Mouse (Mus musculus) cerebellum, adult 11 months (tissue): ENCODE results near the gene Cfl1.
A peak's percentile ranks its signal among the peaks of the same experiment; 100 is the strongest.
"Not testable (repeated sequence)": the region's sequence is repeated elsewhere in the genome, so short reads cannot be mapped to it uniquely, and the experiment has no call there.

Source experiments
- DNase-seq: peaks from one replicate; pipeline ENCODE4 v3.0.0; 2022

The Cfl1 gene

GRCm38 (mm10) chr19:5466916-5467500, 23.2 kb upstream of the Cfl1 start:
- DNase-seq = no peak

- no peak for DNase-seq
Measured at GRCm38 (mm10) chr19:5468374-5468773, 21.9 kb upstream of the Cfl1 start, which contains the start of gene Ctsw. Ctsw (minus strand) TSS chr19:5468507.

DNA sequence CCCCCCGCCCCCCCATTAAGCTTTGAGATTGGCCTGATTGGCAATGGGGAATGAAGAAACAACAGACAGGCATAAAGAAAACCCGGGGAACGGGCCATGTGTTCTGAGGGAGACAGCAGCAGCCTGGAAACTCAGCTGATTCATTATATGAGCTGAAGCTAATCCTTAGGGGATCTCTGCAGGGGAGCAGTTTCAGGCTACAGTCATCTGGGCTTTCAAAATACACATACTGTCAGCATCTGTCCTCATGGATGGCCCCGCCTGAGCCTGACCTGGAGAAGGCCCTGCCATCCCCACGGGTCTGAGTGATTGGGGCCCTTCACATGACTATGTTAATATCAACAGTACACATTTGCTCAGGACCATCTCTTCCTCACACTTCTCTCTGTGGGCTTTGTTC, 18.4 kb upstream of the Cfl1 start:
- no peak for DNase-seq

GRCm38 (mm10) chr19:5472857-5473256, 17.4 kb upstream of the Cfl1 start:
- no peak for DNase-seq

- DNase-seq = no peak
Measured at GRCm38 (mm10) chr19:5473720-5474119, 16.5 kb upstream of the Cfl1 start, which contains the start of gene Efemp2. Efemp2 (plus strand) TSS chr19:5473954.

GRCm38 (mm10) chr19:5474281-5475068, 15.8 kb upstream of the Cfl1 start:
- DNase-seq = no peak

- DNase-seq = no peak
Measured at GRCm38 (mm10) chr19:5475069-5475714, 15.1 kb upstream of the Cfl1 start.

- DNase-seq = no peak
Measured at GRCm38 (mm10) chr19:5477004-5477667, 13.1 kb upstream of the Cfl1 start.

- DNase-seq = no peak
Measured at GRCm38 (mm10) chr19:5477668-5478300, 12.5 kb upstream of the Cfl1 start.

DNA sequence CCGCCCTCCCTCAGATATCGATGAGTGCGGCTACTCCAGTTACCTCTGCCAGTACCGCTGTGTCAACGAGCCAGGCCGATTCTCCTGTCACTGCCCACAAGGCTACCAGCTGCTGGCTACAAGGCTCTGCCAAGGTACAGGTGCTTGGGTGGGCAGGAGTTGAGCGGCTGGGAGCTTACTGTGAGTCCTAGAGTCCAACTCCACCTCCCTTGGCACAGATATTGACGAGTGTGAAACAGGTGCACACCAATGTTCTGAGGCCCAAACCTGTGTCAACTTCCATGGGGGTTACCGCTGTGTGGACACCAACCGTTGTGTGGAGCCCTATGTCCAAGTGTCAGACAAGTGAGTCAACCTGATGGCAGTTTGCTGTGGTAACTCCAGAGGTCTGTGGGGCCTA, 10.2 kb upstream of the Cfl1 start:
- DNase-seq = no peak

GRCm38 (mm10) chr19:5481398-5481797, 8.9 kb upstream of the Cfl1 start:
- no peak for DNase-seq

DNA sequence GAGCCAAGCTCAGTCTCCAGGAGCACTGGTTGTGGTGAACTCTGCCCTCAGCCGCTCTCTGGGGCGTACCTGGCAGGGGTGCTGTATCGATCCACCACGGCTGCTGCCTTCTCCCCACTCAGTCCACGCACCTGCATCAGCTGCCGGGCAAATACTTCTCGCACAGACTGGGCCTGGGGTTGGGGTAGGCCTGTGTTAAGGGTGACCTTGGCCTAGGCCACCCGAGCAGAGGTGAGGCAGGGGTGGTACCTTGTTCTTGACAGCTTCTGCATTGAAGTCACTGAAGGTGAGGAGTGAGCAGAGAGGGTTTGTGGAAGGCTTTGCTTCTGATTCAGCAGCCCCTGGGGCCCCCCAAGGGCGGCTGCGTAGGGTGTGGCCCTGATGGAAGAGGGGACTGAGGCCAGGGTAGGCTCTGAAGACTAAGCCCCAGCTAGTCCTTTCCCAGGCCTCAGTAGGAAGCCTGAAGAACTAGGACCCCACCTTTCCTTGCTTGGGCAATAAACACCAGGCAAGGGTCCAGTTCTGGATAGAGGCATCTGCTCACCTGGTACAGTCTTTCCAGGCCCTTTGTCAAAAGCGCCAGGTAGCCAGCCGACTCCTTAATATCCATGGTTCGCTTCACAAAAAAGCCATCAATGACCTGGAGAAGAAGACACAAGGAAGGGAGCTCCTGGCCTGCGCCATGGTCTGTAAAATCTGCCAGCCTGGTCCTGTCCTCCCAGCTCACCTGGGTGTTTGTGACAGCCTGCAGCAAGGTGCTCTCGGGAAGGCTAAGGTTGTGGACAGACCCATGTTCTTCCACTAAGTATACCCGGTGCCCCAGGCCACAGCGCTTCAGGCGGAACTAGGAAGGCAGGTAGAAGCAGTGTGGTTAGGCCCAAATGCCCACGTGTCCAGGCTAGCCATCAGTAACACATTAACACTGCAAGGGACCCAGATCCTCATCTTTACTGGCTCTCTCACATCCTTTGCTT, 6.6 kb upstream of the Cfl1 start:
- DNase-seq = no peak

DNA sequence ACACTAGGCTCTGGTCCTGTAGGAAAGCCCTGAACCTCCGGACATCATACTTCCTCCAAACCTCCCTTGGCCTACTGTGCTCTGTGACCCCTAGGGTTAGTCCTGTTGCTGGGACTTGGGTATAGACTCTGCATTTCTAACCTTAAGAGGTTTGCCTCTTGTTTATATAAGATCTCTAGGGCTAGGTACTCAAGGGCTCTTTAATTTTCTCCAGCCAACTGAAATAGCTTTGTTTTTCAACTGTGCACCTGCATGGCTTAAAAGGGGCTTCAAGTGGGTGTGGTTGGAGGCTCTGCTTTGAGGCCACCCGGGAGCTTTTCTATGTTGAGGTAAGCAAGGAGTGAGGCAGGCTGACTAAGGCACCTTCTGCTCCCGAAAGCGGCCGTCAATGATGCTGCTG, 5.8 kb upstream of the Cfl1 start:
- DNase-seq = no peak

- peak; percentile 64 for DNase-seq
Measured at GRCm38 (mm10) chr19:5485371-5485770, 4.9 kb upstream of the Cfl1 start.

- peak; percentile 84 for DNase-seq
Measured at GRCm38 (mm10) chr19:5485821-5486220, 4.4 kb upstream of the Cfl1 start.

- DNase-seq = peak; percentile 74
Measured at GRCm38 (mm10) chr19:5486286-5486685, 4.0 kb upstream of the Cfl1 start.

DNA sequence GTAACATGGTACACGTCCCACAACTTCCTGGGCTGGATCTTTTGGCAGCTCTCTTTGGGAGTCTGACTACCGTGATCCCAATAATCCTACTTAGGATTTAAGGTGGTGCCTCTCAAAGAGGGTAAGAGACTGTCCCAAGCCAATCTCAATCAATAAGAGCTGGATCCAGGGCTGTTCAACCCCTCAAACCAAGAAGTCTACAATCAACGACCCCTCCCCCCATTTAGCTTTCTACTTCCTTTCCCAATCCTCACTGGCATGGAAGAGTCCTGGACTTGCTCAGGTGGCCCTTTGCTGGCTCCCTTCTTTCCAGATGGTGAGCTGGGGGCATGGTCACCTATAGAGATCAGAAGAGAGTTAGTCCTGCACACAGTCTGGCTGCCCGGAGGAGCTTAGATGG, 3.5 kb upstream of the Cfl1 start:
- DNase-seq = no peak

GRCm38 (mm10) chr19:5487768-5488550, 2.3 kb upstream of the Cfl1 start, which contains the start of gene Mus81:
Mus81 (minus strand) TSS chr19:5488402.
- DNase-seq = peak; percentile 96

GRCm38 (mm10) chr19:5488878-5489571, 1.2 kb upstream of the Cfl1 start:
- DNase-seq = peak; percentile 92

DNA sequence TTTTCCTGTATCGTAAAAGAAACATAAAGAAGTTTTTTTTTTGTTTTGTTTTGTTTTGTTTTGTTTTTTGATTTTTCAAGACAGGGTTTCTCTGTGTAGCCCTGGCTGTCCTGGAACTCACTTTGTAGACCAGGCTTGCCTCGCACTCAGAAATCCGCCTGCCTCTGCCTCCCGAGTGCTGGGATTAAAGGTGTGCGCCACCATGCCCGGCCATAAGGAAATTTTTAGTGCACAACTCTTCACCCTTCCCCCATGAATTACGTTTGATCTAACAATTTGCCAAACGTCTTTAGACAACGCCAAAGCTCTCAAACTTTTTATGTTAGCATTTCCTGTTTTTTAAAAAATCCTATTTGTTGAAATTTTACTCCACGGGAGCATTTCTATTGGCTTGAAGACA, 534 bp upstream of the Cfl1 start:
- DNase-seq = not testable (repeated sequence)
